Mouse (Mus musculus) bone marrow macrophage, adult 2 months (primary cell): ENCODE data around the gene Tgfb1i1. TPM values are rescaled to one million over a fixed set of nuclear protein-coding genes. Genes with fewer than 3 reads are reported as not detected.

Source experiments
- H3K27ac ChIP-seq: 2 replicates; pipeline ENCODE4 v1.5.1; 2012; ENCODE audit warnings: low read depth, low read length; ENCODE audit not compliant: insufficient read depth
- H3K4me1 ChIP-seq: 2 replicates; pipeline ENCODE4 v1.6.1; 2012; ENCODE audit warnings: low read length; ENCODE audit not compliant: control insufficient read depth, insufficient read depth
- H3K4me3 ChIP-seq: 2 replicates; pipeline ENCODE4 v1.5.1; 2012; ENCODE audit warnings: mild to moderate bottlenecking, low read length, moderate library complexity; ENCODE audit not compliant: insufficient read depth
- CTCF ChIP-seq: IDR thresholded peaks from 2 replicates; pipeline ENCODE4 v1.5.1; 2012; ENCODE audit warnings: low read depth, mild to moderate bottlenecking, low read length, moderate library complexity
- POLR2A ChIP-seq: IDR thresholded peaks from 2 replicates; pipeline ENCODE4 v1.6.1; 2012; ENCODE audit warnings: mild to moderate bottlenecking, low read depth, low read length, borderline replicate concordance
- polyA plus RNA-seq: library from polyadenylated mRNA; stranded (reverse); fragments of >200 nt; gene quantifications from 2 replicates; pipeline ENCODE4 v1.2.4, GENCODE M21; 2012; ENCODE audit not compliant: missing spikeins, insufficient read depth, insufficient read length

Tgfb1i1 gene
- polyA plus RNA-seq, 1 experiment: 1.2 TPM

DNA sequence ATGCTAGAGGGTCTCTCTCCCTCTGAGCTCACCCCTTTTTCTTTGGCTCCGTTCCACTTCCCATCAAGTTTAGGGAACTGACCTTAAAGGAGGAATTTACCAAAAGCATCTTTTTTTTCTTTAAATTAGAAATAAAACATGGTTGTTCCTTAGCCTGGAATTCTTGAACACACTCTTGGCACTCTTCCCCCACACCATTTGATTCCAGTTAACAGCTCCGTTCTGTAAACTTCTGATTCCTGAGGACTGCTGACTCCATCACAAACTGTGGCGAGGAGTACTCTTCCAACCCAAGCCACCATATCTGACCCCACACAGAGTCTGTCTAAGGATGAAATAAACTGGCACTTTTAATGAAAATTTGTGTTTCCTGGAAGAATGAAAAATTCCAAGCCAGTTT is 54.3 kb downstream of the Tgfb1i1 start:
- H3K27ac ChIP-seq: no peak overlapping the region
- peaks cover 26% of the 10 kb centered on the region for H3K4me1 ChIP-seq
- H3K4me3 ChIP-seq: no peak overlapping the region
- no peak for TF ChIP-seq POLR2A
- no peak for TF ChIP-seq CTCF

- Histone ChIP-seq H3K4me1 (peaks cover 18% of the 10 kb centered on the region), H3K27ac (0 out of 2 replicates have a peak overlapping the region, but pooled peaks have one; percentile 34), H3K4me3 (no peak overlapping the region)
- TF ChIP-seq POLR2A (no peak), CTCF (no peak)
Observed at GRCm38 (mm10) chr7:128302151-128302550, 55.5 kb downstream of the Tgfb1i1 start.

- H3K27ac ChIP-seq: no peak overlapping the region
- H3K4me3 ChIP-seq: no peak overlapping the region
- H3K4me1 ChIP-seq: peaks cover 9% of the 10 kb centered on the region
- TF ChIP-seq POLR2A (no peak), CTCF (no peak)
Observed at GRCm38 (mm10) chr7:128304198-128304597, 57.6 kb downstream of the Tgfb1i1 start.

- Histone ChIP-seq H3K27ac (no peak overlapping the region), H3K4me3 (no peak overlapping the region), H3K4me1 (peaks cover 9% of the 10 kb centered on the region)
- TF ChIP-seq POLR2A (no peak), CTCF (peak; percentile 48)
Observed at GRCm38 (mm10) chr7:128304907-128305306, 58.3 kb downstream of the Tgfb1i1 start.

Other genes starting within 250 kb of the Tgfb1i1 start
- gene Trim72, start 242.9 kb upstream of the Tgfb1i1 start, polyA plus RNA-seq: not detected in 2 replicates
- 515 and 564 TPM in 2 replicates for gene Itgam, start 184.2 kb upstream of the Tgfb1i1 start, polyA plus RNA-seq
- 1.7 and 11.3 TPM in 2 replicates for gene Gm49368, start 184.1 kb upstream of the Tgfb1i1 start, polyA plus RNA-seq
- gene Itgax, start 117.3 kb upstream of the Tgfb1i1 start, polyA plus RNA-seq: 5.8 and 7.0 TPM in 2 replicates
- gene Itgad, start 92.4 kb upstream of the Tgfb1i1 start, polyA plus RNA-seq: 0.52 TPM in 1 of 2 replicates, not detected in the other
- gene Cox6a2, start 40.4 kb upstream of the Tgfb1i1 start, polyA plus RNA-seq: 1.2 TPM in 1 of 2 replicates, not detected in the other
- gene Armc5, start 9.5 kb upstream of the Tgfb1i1 start, polyA plus RNA-seq: 14.6 and 15.0 TPM in 2 replicates
- gene 9130023H24Rik, start 8.8 kb upstream of the Tgfb1i1 start, polyA plus RNA-seq: 2.5 and 2.8 TPM in 2 replicates
- gene Slc5a2, start 18.8 kb downstream of the Tgfb1i1 start, polyA plus RNA-seq: not detected in 2 replicates
- 16.7 and 18.4 TPM in 2 replicates for gene BC017158, start 51.4 kb downstream of the Tgfb1i1 start, polyA plus RNA-seq
- 731 and 826 TPM in 2 replicates for gene Rgs10, start 171.9 kb downstream of the Tgfb1i1 start, polyA plus RNA-seq
- 138 and 176 TPM in 2 replicates for gene Tial1, start 214.9 kb downstream of the Tgfb1i1 start, polyA plus RNA-seq